Mouse (Mus musculus) CH12.LX (cell line): ENCODE data around the gene Fdps. TPM values are rescaled to one million over a fixed set of nuclear protein-coding genes. Genes with fewer than 3 reads are reported as not detected.
A peak's percentile ranks its signal among the peaks of the same experiment; 100 is the strongest.

ENCODE experiments used
- DNase-seq: peaks from one replicate; pipeline ENCODE4 v3.0.0-alpha.2; 2013; ENCODE audit errors: extremely low read depth
- H3K27ac ChIP-seq: 2 replicates; pipeline ENCODE4 v1.5.1; 2012; ENCODE audit warnings: low read depth, mild to moderate bottlenecking, control low read depth, moderate library complexity; ENCODE audit not compliant: insufficient read depth
- H3K27me3 ChIP-seq: replicated peaks from 2 replicates; pipeline ENCODE3; 2012; ENCODE audit warnings: inconsistent platforms
- H3K36me3 ChIP-seq, 2 experiments: replicated peaks in 1 of 2; 2 replicates each; pipeline versions ENCODE3 to v1.6.1; 2012; ENCODE audit warnings: inconsistent platforms in 1 of 2, low read length in 1 of 2, mild to moderate bottlenecking in 1 of 2, mixed read lengths in 1 of 2, moderate library complexity in 1 of 2; ENCODE audit not compliant: control insufficient read depth in 1 of 2, insufficient read depth in 1 of 2
- H3K4me1 ChIP-seq, 2 experiments: 2 replicates each; pipeline ENCODE4 v1.6.1; 2012; ENCODE audit warnings: inconsistent platforms in 1 of 2, moderate library complexity in 1 of 2; ENCODE audit not compliant: insufficient read depth in 2 of 2, control insufficient read depth in 1 of 2
- H3K4me2 ChIP-seq: 2 replicates; pipeline ENCODE4 v1.6.1; 2012; ENCODE audit warnings: low read depth, mild to moderate bottlenecking, control low read depth; ENCODE audit not compliant: poor library complexity, insufficient read depth, severe bottlenecking
- H3K4me3 ChIP-seq, 3 experiments: fragments of 150-350 bp in 1 of 3; sonication (generic) in 1 of 3; replicated peaks in 1 of 3; 2 replicates each; pipeline versions ENCODE3 to v1.5.1; 2011 to 2012; ENCODE audit warnings: low read depth in 2 of 3, low read length in 2 of 3, mild to moderate bottlenecking in 2 of 3, moderate library complexity in 2 of 3, control low read depth in 1 of 3, improper control_type of control experiment in 1 of 3, inconsistent platforms in 1 of 3, mixed read lengths in 1 of 3; ENCODE audit not compliant: poor library complexity in 1 of 3
- H3K79me2 ChIP-seq: replicated peaks from 2 replicates; pipeline ENCODE4 v1.6.1; 2012; ENCODE audit warnings: mild to moderate bottlenecking, moderate library complexity; ENCODE audit not compliant: control insufficient read depth, poor library complexity, insufficient read depth, severe bottlenecking; ENCODE audit errors: extremely low read depth
- H3K9ac ChIP-seq: 2 replicates; pipeline ENCODE4 v1.6.1; 2012; ENCODE audit warnings: low read depth, mild to moderate bottlenecking, control low read depth, moderate library complexity; ENCODE audit not compliant: insufficient read depth
- H3K9me3 ChIP-seq: replicated peaks from 2 replicates; pipeline ENCODE3; 2012; ENCODE audit warnings: low read length, inconsistent platforms, mixed read lengths
- BHLHE40 ChIP-seq: IDR thresholded peaks from 2 replicates; pipeline ENCODE4 v1.6.1; 2011; ENCODE audit warnings: mild to moderate bottlenecking, low read depth, low read length, improper control_type of control experiment
- CTCF ChIP-seq, 2 experiments: IDR thresholded peaks in 1 of 2; conservative IDR thresholded peaks in 1 of 2; 2 replicates each; pipeline ENCODE4 v1.5.1; 2011 to 2012; ENCODE audit warnings: low read depth in 2 of 2, low read length in 2 of 2, improper control_type of control experiment in 1 of 2, inconsistent platforms in 1 of 2, mild to moderate bottlenecking in 1 of 2, moderate library complexity in 1 of 2
- E2F4 ChIP-seq: IDR thresholded peaks from 2 replicates; pipeline ENCODE4 v1.6.1; 2011; ENCODE audit warnings: low read depth, low read length, improper control_type of control experiment; ENCODE audit not compliant: insufficient replicate concordance
- ETS1 ChIP-seq: conservative IDR thresholded peaks from 2 replicates; pipeline ENCODE4 v1.6.1; 2012; ENCODE audit warnings: low read depth, mild to moderate bottlenecking, inconsistent platforms, low read length, improper control_type of control experiment, moderate library complexity
- GABPA ChIP-seq: IDR thresholded peaks from 2 replicates; pipeline ENCODE4 v1.6.1; 2012; ENCODE audit warnings: low read depth, low read length, improper control_type of control experiment, inconsistent platforms; ENCODE audit not compliant: insufficient replicate concordance
- KAT2A ChIP-seq: IDR thresholded peaks from 2 replicates; pipeline ENCODE4 v1.6.1; 2012; ENCODE audit warnings: low read length, improper control_type of control experiment, inconsistent platforms; ENCODE audit not compliant: insufficient replicate concordance
- MAFK ChIP-seq: IDR thresholded peaks from 2 replicates; pipeline ENCODE4 v1.6.1; 2011; ENCODE audit warnings: low read length, improper control_type of control experiment; ENCODE audit not compliant: insufficient replicate concordance
- MEF2A ChIP-seq: IDR thresholded peaks from 2 replicates; pipeline ENCODE4 v1.6.1; 2014; ENCODE audit warnings: low read depth, mild to moderate bottlenecking, inconsistent platforms, low read length, improper control_type of control experiment, borderline replicate concordance
- MXI1 ChIP-seq: IDR thresholded peaks from 2 replicates; pipeline ENCODE4 v1.6.1; 2011; ENCODE audit warnings: mild to moderate bottlenecking, low read depth, low read length, improper control_type of control experiment
- MYC ChIP-seq: IDR thresholded peaks from 2 replicates; pipeline ENCODE4 v1.6.1; 2011; ENCODE audit warnings: low read depth, mild to moderate bottlenecking, improper control_type of control experiment, low read length
- NRF1 ChIP-seq: IDR thresholded peaks from 2 replicates; pipeline ENCODE4 v1.6.1; 2014; ENCODE audit warnings: low read depth, mild to moderate bottlenecking, inconsistent platforms, low read length, improper control_type of control experiment, moderate library complexity
- PAX5 ChIP-seq: IDR thresholded peaks from 2 replicates; pipeline ENCODE4 v1.6.1; 2012; ENCODE audit warnings: low read length, inconsistent platforms, mixed read lengths
- POLR2A ChIP-seq: IDR thresholded peaks from 2 replicates; pipeline ENCODE4 v1.6.1; 2011; ENCODE audit warnings: low read depth, mild to moderate bottlenecking, improper control_type of control experiment, low read length
- POLR2AphosphoS2 ChIP-seq: IDR thresholded peaks from 2 replicates; pipeline ENCODE4 v1.6.1; 2011; ENCODE audit warnings: low read depth, low read length, improper control_type of control experiment
- RCOR1 ChIP-seq: conservative IDR thresholded peaks from 2 replicates; pipeline ENCODE4 v1.6.1; 2012; ENCODE audit warnings: low read depth, mild to moderate bottlenecking, inconsistent platforms, low read length, improper control_type of control experiment
- SIN3A ChIP-seq: IDR thresholded peaks from 2 replicates; pipeline ENCODE4 v1.6.1; 2012; ENCODE audit warnings: low read length, improper control_type of control experiment, inconsistent platforms
- SMC3 ChIP-seq: IDR thresholded peaks from 2 replicates; pipeline ENCODE4 v1.6.1; 2011; ENCODE audit warnings: low read depth, low read length, improper control_type of control experiment
- TBP ChIP-seq: conservative IDR thresholded peaks from 2 replicates; pipeline ENCODE4 v1.6.1; 2011; ENCODE audit warnings: low read depth, low read length, improper control_type of control experiment
- USF1 ChIP-seq: IDR thresholded peaks from 2 replicates; pipeline ENCODE4 v1.6.1; 2014; ENCODE audit warnings: low read depth, mild to moderate bottlenecking, inconsistent platforms, low read length, improper control_type of control experiment
- USF2 ChIP-seq: conservative IDR thresholded peaks from 2 replicates; pipeline ENCODE4 v1.6.1; 2011; ENCODE audit warnings: low read depth, low read length, improper control_type of control experiment
- ZMIZ1 ChIP-seq: IDR thresholded peaks from 2 replicates; pipeline ENCODE4 v1.6.1; 2012; ENCODE audit warnings: low read depth, mild to moderate bottlenecking, inconsistent platforms, low read length, improper control_type of control experiment
- dilution Hi-C: fragments of 300-500 bp; cut with MboI; formaldehyde crosslinking; loops from 2 replicates; pipeline ENCODE4 v1.14.3; 2020; ENCODE audit warnings: low sequenced_read_pairs; ENCODE audit not compliant: extremely low pct_unique_long_range_greater_than_20kb, extremely low pct_ligation_motif_present
- in situ Hi-C: fragments of 300-500 bp; cut with MboI; formaldehyde crosslinking; loops from 3 replicates; pipeline ENCODE4 v1.14.3; 2019; ENCODE audit warnings: low sequenced_read_pairs, low pct_ligation_motif_present, low pct_unique_long_range_greater_than_20kb, mixed read lengths
- polyA plus RNA-seq: library from polyadenylated mRNA; unstranded; fragments of >175 nt; gene quantifications from 2 replicates; pipeline ENCODE4 v1.2.1, GENCODE M21; 2012; ENCODE audit warnings: low read depth; ENCODE audit not compliant: insufficient read length
- total RNA-seq, 2 experiments: library from RNA; depleted of rRNA; stranded (reverse); fragments of 300-350 nt in 1 of 2; fragments of >200 nt in 1 of 2; gene quantifications; 2 replicates each; pipeline ENCODE4 v1.2.3; 2012 to 2014

The Fdps gene
- total and polyA plus RNA-seq, 3 experiments, result 177 to 572 (median 243) TPM

DNA sequence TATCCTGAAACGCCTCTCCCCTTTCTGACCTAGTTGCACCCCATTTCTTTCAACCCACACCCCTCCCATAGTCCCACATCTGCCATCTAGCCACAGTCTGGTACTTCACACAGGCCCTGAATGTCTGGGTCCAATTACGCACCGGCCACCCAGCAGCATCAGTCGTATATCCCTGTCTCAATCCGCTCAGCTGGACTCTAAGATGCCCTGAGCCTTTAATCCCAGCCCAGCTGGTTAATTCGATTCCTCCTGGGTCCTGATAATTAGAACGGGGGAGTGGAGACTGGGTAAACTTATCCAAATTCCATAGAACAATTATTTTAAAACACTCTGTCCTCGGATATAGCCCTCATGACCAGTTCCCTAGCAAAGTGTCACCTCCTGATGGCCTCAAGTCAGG lies 43.8 kb upstream of the Fdps start:
- H3K9ac ChIP-seq, result no peak overlapping the region
- no peaks in the 10 kb centered on the region for H3K27me3 ChIP-seq
- no peak overlapping the region for H3K4me3 ChIP-seq
- H3K27ac ChIP-seq, result no peak overlapping the region
- H3K79me2 ChIP-seq, result no peaks in the 10 kb centered on the region
- no peaks in the 10 kb centered on the region for H3K9me3 ChIP-seq
- H3K4me1 ChIP-seq, result no peaks in the 10 kb centered on the region
- no peak for DNase-seq
- dilution Hi-C loops, result no loop called here
- H3K4me2 ChIP-seq, result no peak overlapping the region
- TF ChIP-seq USF2 (no peak), E2F4 (no peak), GABPA (no peak), ETS1 (no peak), MAFK (no peak), KAT2A (no peak), PAX5 (no peak), POLR2A (no peak), BHLHE40 (no peak)
- peaks cover 0 to 33% of the 10 kb centered on the region in 2 experiments for H3K36me3 ChIP-seq
- in situ Hi-C loops, result no loop called here

GRCm38 (mm10) chr3:89144821-89145220 lies 43.1 kb upstream of the Fdps start:
- H3K27me3 ChIP-seq, result no peaks in the 10 kb centered on the region
- in situ Hi-C loops, result no loop called here
- no peak overlapping the region for H3K4me3 ChIP-seq

DNA sequence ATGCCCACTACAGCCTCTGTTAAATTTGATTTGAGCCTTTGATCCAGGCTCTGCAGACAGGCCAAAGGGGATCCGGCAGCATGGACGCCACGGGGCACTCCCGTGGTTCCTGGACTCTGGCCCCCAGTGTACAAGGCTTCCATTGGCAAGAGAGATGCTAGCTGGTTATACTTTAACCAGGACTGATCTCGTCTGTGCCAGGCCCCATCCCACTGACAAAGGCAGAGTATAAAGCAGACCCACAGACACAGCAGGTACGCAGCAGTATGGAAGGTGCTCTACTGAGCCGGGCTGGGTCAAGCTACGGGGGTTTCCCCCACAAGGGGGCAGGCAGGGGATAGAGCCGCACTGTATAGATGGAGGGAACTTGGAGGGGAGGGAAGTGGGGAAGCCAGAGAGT lies 34.6 kb upstream of the Fdps start:
- H3K27ac ChIP-seq, result no peak overlapping the region
- H3K27me3 ChIP-seq, result peaks cover 13% of the 10 kb centered on the region

More at GRCm38 (mm10) chr3:89144821-89145220, 43.1 kb upstream of the Fdps start:
- H3K9me3 ChIP-seq, result no peaks in the 10 kb centered on the region
- no peaks in the 10 kb centered on the region for H3K4me1 ChIP-seq
- DNase-seq, result no peak
- dilution Hi-C loops, result no loop called here
- H3K79me2 ChIP-seq, result no peaks in the 10 kb centered on the region
- H3K4me2 ChIP-seq, result no peak overlapping the region
- H3K9ac ChIP-seq, result no peak overlapping the region
- no peak overlapping the region for H3K27ac ChIP-seq
- H3K36me3 ChIP-seq, result peaks cover 0 to 26% of the 10 kb centered on the region in 2 experiments
- TF ChIP-seq RCOR1, result no peak
- no peak for TF ChIP-seq BHLHE40
- no peak for TF ChIP-seq MEF2A
- no peak for TF ChIP-seq CTCF (conservative IDR thresholded peaks at IDR 0.05 in 1 of 2, IDR thresholded peaks at IDR 0.05 in 1 of 2; ENCODE audit: low read depth in 2 of 2, low read length in 2 of 2)
- TF ChIP-seq POLR2AphosphoS2, result no peak
- TF ChIP-seq ZMIZ1, result no peak
- no peak for TF ChIP-seq MYC
- no peak for TF ChIP-seq SMC3
- TF ChIP-seq NRF1, result no peak
- TF ChIP-seq GABPA, result no peak
- TF ChIP-seq SIN3A, result no peak
- no peak for TF ChIP-seq TBP

More for the DNA sequence above, 34.6 kb upstream of the Fdps start:
- H3K79me2 ChIP-seq, result no peaks in the 10 kb centered on the region
- in situ Hi-C loops, result no loop called here
- no peaks in the 10 kb centered on the region for H3K36me3 ChIP-seq
- H3K4me2 ChIP-seq, result no peak overlapping the region
- no peaks in the 10 kb centered on the region for H3K4me1 ChIP-seq
- no peak for TF ChIP-seq POLR2AphosphoS2
- no peak for TF ChIP-seq ETS1
- TF ChIP-seq USF1, result no peak
- TF ChIP-seq CTCF (conservative IDR thresholded peaks at IDR 0.05 in 1 of 2, IDR thresholded peaks at IDR 0.05 in 1 of 2; ENCODE audit: low read depth in 2 of 2, low read length in 2 of 2), result peak in 1 of 2 experiments; percentile 41; a peak in 2 of 4 replicates
- TF ChIP-seq MXI1, result no peak
- no peaks in the 10 kb centered on the region for H3K9me3 ChIP-seq
- dilution Hi-C loops, result no loop called here
- H3K9ac ChIP-seq, result no peak overlapping the region
- no peak for DNase-seq
- H3K4me3 ChIP-seq, result no peak overlapping the region
